ENCODE assay signal across 11 mouse cellular contexts in the genomic region with DNA sequence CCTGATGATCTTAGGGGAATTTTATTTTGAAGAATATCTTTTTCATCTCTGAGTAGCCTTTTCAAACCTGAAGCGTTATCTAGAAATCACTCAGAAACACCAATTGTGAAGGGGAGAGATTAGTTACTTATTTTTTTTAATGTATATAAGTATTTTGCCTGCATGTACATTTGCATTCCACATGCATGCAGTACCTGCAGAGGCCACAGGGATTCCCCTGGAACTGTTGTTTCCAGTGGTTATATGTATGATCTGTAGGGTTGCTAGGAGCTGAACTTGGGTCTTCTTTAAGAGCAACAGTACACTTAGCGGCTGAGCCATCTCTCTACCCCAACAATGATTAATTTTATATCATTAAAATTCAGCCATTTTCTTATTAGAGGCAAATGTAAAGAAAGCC. TPM values are rescaled to one million over a fixed set of nuclear protein-coding genes. Genes with fewer than 3 reads are reported as not detected.
DNase-seq lines count a peak whose midpoint lies in the region; ATAC-seq and TF ChIP-seq lines count a peak whose summit lies in the region.
"Had no signal": no experiment of that assay in that cellular context is flagged by ENCODE, and none has a peak within 500 bp of the region (broad histone marks: within the 10 kb centered on the region; RNA-seq: fewer than 3 reads in every experiment).

No protein-coding gene starts in this region.

- 94% methylated on average over 2 of the region's 2 CpGs for WGBS in intestine, postnatal 0 days
- 95% methylated on average over 2 of the region's 2 CpGs for WGBS in intestine, embryonic 16.5 days
- WGBS in thymus, adult 2 months: 97% methylated on average over 2 of the region's 2 CpGs
- 90% methylated on average over 2 of the region's 2 CpGs for WGBS in forebrain, embryonic 15.5 days

- H3K4me2 ChIP-seq in intestine, postnatal 0 days (replicated peaks; ENCODE audit: low read depth): no peak overlapping the region
- H3K4me2 ChIP-seq in intestine, embryonic 16.5 days (ENCODE audit: low read depth, low read length): no peak overlapping the region
- no peak overlapping the region for H3K4me2 ChIP-seq in forebrain, embryonic 15.5 days (replicated peaks)
- H3K4me2 ChIP-seq: midbrain, embryonic 11.5 days had no signal

- H3K9me3 ChIP-seq in intestine, postnatal 0 days (ENCODE audit: control insufficient read depth): no peaks in the 10 kb centered on the region
- no peaks in the 10 kb centered on the region for H3K9me3 ChIP-seq in intestine, embryonic 16.5 days (ENCODE audit: control insufficient read depth, low read length)
- H3K9me3 ChIP-seq in forebrain, embryonic 15.5 days: no peaks in the 10 kb centered on the region
- H3K9me3 ChIP-seq: forebrain, embryonic 10.5 days had no signal

- H3K27ac ChIP-seq in intestine, postnatal 0 days (ENCODE audit: low read depth, low read length): no peak overlapping the region
- no peak overlapping the region for H3K27ac ChIP-seq in intestine, embryonic 16.5 days (ENCODE audit: low read length)
- no peak overlapping the region for H3K27ac ChIP-seq in thymus, adult 2 months (ENCODE audit: control insufficient read depth, insufficient read depth, low read length)
- H3K27ac ChIP-seq in forebrain, embryonic 15.5 days (replicated peaks): no peak overlapping the region
- H3K27ac ChIP-seq: forebrain, embryonic 10.5 days had no signal

- peak; percentile 65 for TF ChIP-seq CTCF in intestine, postnatal 0 days (IDR thresholded peaks at IDR 0.05; ENCODE audit: low read depth)
- no peak for TF ChIP-seq CTCF in thymus, adult 2 months (IDR thresholded peaks at IDR 0.05; ENCODE audit: borderline replicate concordance, control insufficient read depth, extremely low read depth, insufficient read depth, low read length, poor library complexity)

- TF ChIP-seq POLR2A in thymus, adult 2 months (IDR thresholded peaks at IDR 0.05; ENCODE audit: control insufficient read depth, extremely low read depth, insufficient read depth, low read length, poor library complexity): no peak

- H3K9ac ChIP-seq in intestine, postnatal 0 days (ENCODE audit: low read depth, low read length): no peak overlapping the region
- H3K9ac ChIP-seq in intestine, embryonic 16.5 days (ENCODE audit: low read depth, low read length): no peak overlapping the region
- H3K9ac ChIP-seq in forebrain, embryonic 15.5 days (replicated peaks): no peak overlapping the region

- H3K4me1 ChIP-seq in intestine, postnatal 0 days (replicated peaks; ENCODE audit: control insufficient read depth, insufficient read depth, low read length): no peaks in the 10 kb centered on the region
- H3K4me1 ChIP-seq in intestine, embryonic 16.5 days (ENCODE audit: control insufficient read depth, insufficient read depth, low read length): no peaks in the 10 kb centered on the region
- peaks cover 8% of the 10 kb centered on the region for H3K4me1 ChIP-seq in thymus, adult 2 months (replicated peaks; ENCODE audit: control insufficient read depth, insufficient read depth, low read length)
- H3K4me1 ChIP-seq in forebrain, embryonic 15.5 days: no peaks in the 10 kb centered on the region
- H3K4me1 ChIP-seq: forebrain, embryonic 10.5 days had no signal

- no peak overlapping the region for H3K4me3 ChIP-seq in intestine, postnatal 0 days (ENCODE audit: low read depth, low read length)
- H3K4me3 ChIP-seq in intestine, embryonic 16.5 days (ENCODE audit: low read length): no peak overlapping the region
- no peak overlapping the region for H3K4me3 ChIP-seq in thymus, adult 2 months (ENCODE audit: control insufficient read depth, insufficient read depth, low read length)
- no peak overlapping the region for H3K4me3 ChIP-seq in forebrain, embryonic 15.5 days
- H3K4me3 ChIP-seq: forebrain, embryonic 10.5 days had no signal

- no peaks in the 10 kb centered on the region for H3K27me3 ChIP-seq in intestine, postnatal 0 days (replicated peaks; ENCODE audit: control insufficient read depth, insufficient read depth, low read length)
- no peaks in the 10 kb centered on the region for H3K27me3 ChIP-seq in intestine, embryonic 16.5 days (replicated peaks; ENCODE audit: control insufficient read depth, insufficient read depth, low read length)
- no peaks in the 10 kb centered on the region for H3K27me3 ChIP-seq in thymus, adult 2 months (ENCODE audit: control insufficient read depth, insufficient read depth, low read length)
- no peaks in the 10 kb centered on the region for H3K27me3 ChIP-seq in forebrain, embryonic 15.5 days

- H3K36me3 ChIP-seq in intestine, postnatal 0 days (ENCODE audit: control insufficient read depth, insufficient read depth): peaks cover 66% of the 10 kb centered on the region
- H3K36me3 ChIP-seq in intestine, embryonic 16.5 days (ENCODE audit: control insufficient read depth, insufficient read depth, low read length): peaks cover 35% of the 10 kb centered on the region
- H3K36me3 ChIP-seq in thymus, adult 2 months (ENCODE audit: control insufficient read depth, insufficient read depth, low read length): peaks cover 64% of the 10 kb centered on the region
- H3K36me3 ChIP-seq in forebrain, embryonic 15.5 days: peaks cover 64% of the 10 kb centered on the region

- peak; percentile 43 for DNase-seq in thymus, adult 2 months
- DNase-seq in thymus, adult 18-20 months: no peak
- peak; percentile 56 for DNase-seq in forelimb bud, embryonic 11.5 days (ENCODE audit: low read depth, low spot score)
- DNase-seq in thymus, postnatal 4 days: peak; percentile 82
- no peak for DNase-seq in urinary bladder, postnatal 14 days (ENCODE audit: low spot score)
- DNase-seq: kidney, adult 9 months had no signal

- ATAC-seq in intestine, postnatal 0 days: no peak
- ATAC-seq in intestine, embryonic 16.5 days: no peak
- no peak for ATAC-seq in forebrain, embryonic 15.5 days (replicated peaks)

RNA-seq across cellular contexts. Expression of gene Ddx46, which starts 9.7 kb away (rescaled TPM):
- 15.6 and 16.6 TPM in 2 replicates for polyA plus RNA-seq in intestine, postnatal 0 days (2015; fragmentation: Nextera tagmentation; extraction: Ambion mirVana)
- polyA plus RNA-seq in intestine, embryonic 16.5 days (2015; fragmentation: Nextera tagmentation; extraction: Ambion mirVana): 26.7 and 27.2 TPM in 2 replicates
- 25.3 and 29.5 TPM in 2 replicates for polyA plus RNA-seq in thymus, adult 2 months (2012; rRNA removed)
- 33.8 TPM in 2 replicates for polyA plus RNA-seq in forebrain, embryonic 15.5 days (2015; fragmentation: Nextera tagmentation; extraction: Ambion mirVana)

RNA-seq across cellular contexts. Expression of gene Caml, which starts 21.7 kb away (rescaled TPM):
- 24.8 and 26.9 TPM in 2 replicates for polyA plus RNA-seq in intestine, postnatal 0 days (2015; fragmentation: Nextera tagmentation; extraction: Ambion mirVana)
- 40.7 and 44.0 TPM in 2 replicates for polyA plus RNA-seq in intestine, embryonic 16.5 days (2015; fragmentation: Nextera tagmentation; extraction: Ambion mirVana)
- 15.7 and 17.8 TPM in 2 replicates for polyA plus RNA-seq in thymus, adult 2 months (2012; rRNA removed)
- polyA plus RNA-seq in forebrain, embryonic 15.5 days (2015; fragmentation: Nextera tagmentation; extraction: Ambion mirVana): 97.2 and 97.4 TPM in 2 replicates

RNA-seq across cellular contexts. Expression of gene B4galt7, which starts 44.8 kb away (rescaled TPM):
- polyA plus RNA-seq in intestine, postnatal 0 days (2015; fragmentation: Nextera tagmentation; extraction: Ambion mirVana): 13.9 and 14.3 TPM in 2 replicates
- 20.7 and 21.6 TPM in 2 replicates for polyA plus RNA-seq in intestine, embryonic 16.5 days (2015; fragmentation: Nextera tagmentation; extraction: Ambion mirVana)
- polyA plus RNA-seq in thymus, adult 2 months (2012; rRNA removed): 45.3 and 47.2 TPM in 2 replicates
- 36.2 and 39.0 TPM in 2 replicates for polyA plus RNA-seq in forebrain, embryonic 15.5 days (2015; fragmentation: Nextera tagmentation; extraction: Ambion mirVana)

RNA-seq across cellular contexts. Expression of gene B230219D22Rik, which starts 48.4 kb away (rescaled TPM):
- polyA plus RNA-seq in intestine, postnatal 0 days (2015; fragmentation: Nextera tagmentation; extraction: Ambion mirVana): 20.4 and 21.8 TPM in 2 replicates
- polyA plus RNA-seq in intestine, embryonic 16.5 days (2015; fragmentation: Nextera tagmentation; extraction: Ambion mirVana): 34.3 and 34.8 TPM in 2 replicates
- 61.2 and 62.1 TPM in 2 replicates for polyA plus RNA-seq in thymus, adult 2 months (2012; rRNA removed)
- 70.6 and 70.8 TPM in 2 replicates for polyA plus RNA-seq in forebrain, embryonic 15.5 days (2015; fragmentation: Nextera tagmentation; extraction: Ambion mirVana)

Comparison
In these comparisons a context has a peak if more than half of its experiments do, and no peak if none do; other contexts are left out.
1. DNase-seq: peak in thymus, adult 2 months (single experiment), forelimb bud, embryonic 11.5 days (single experiment) and thymus, postnatal 4 days (single experiment); none in thymus, adult 18-20 months (0 of 2) and urinary bladder, postnatal 14 days (single experiment).